Mouse (Mus musculus) stomach, embryonic 15.5 days (tissue): ENCODE results near the gene Trpm4. TPM values are rescaled to one million over a fixed set of nuclear protein-coding genes. Genes with fewer than 3 reads are reported as not detected.
"Not testable (repeated sequence)": the region's sequence is repeated elsewhere in the genome, so short reads cannot be mapped to it uniquely, and the experiment has no call there.

Experiments
- ATAC-seq: fragments of 200-750 bp; cut with Nextera tagmentation; 2 replicates; pipeline ENCODE4 v1.8.0; 2017; ENCODE audit warnings: low read depth, moderate number of reproducible peaks, moderate TSS enrichment; ENCODE audit not compliant: insufficient read depth, low FRiP score
- H3K27ac ChIP-seq: fragments of 300-500 bp; sonication (generic); 2 replicates; pipeline ENCODE4 v1.5.1; 2015; ENCODE audit warnings: mild to moderate bottlenecking, inconsistent platforms
- H3K27me3 ChIP-seq: fragments of 300-500 bp; sonication (generic); replicated peaks from 2 replicates; pipeline ENCODE4 v1.6.1; 2015; ENCODE audit warnings: inconsistent platforms
- H3K36me3 ChIP-seq: fragments of 300-500 bp; sonication (generic); 2 replicates; pipeline ENCODE4 v1.6.1; 2015; ENCODE audit warnings: inconsistent platforms
- H3K4me1 ChIP-seq: fragments of 300-500 bp; sonication (generic); 2 replicates; pipeline ENCODE4 v1.6.1; 2015; ENCODE audit warnings: inconsistent platforms
- H3K4me2 ChIP-seq: fragments of 300-500 bp; sonication (generic); 2 replicates; pipeline ENCODE4 v1.6.1; 2015; ENCODE audit warnings: mild to moderate bottlenecking, inconsistent platforms
- H3K4me3 ChIP-seq: fragments of 300-500 bp; sonication (generic); replicated peaks from 2 replicates; pipeline ENCODE4 v1.5.1; 2015; ENCODE audit warnings: inconsistent platforms
- H3K9ac ChIP-seq: fragments of 300-500 bp; sonication (generic); 2 replicates; pipeline ENCODE4 v1.6.1; 2015; ENCODE audit warnings: inconsistent platforms
- H3K9me3 ChIP-seq: fragments of 300-500 bp; sonication (generic); 2 replicates; pipeline ENCODE4 v1.6.1; 2016; ENCODE audit warnings: inconsistent platforms
- WGBS: fragments of 180-500 bp; shearing (Covaris S2); methylation state at CpG from one replicate; pipeline ENCODE4 v1.1.7; 2015; 5-methylcytosine and 5-hydroxymethylcytosine counted together
- polyA plus RNA-seq: library from polyadenylated mRNA; unstranded; fragments of >200 nt; fragmentation: Nextera tagmentation; extraction: Ambion mirVana; gene quantifications from 2 replicates; pipeline ENCODE4 v1.2.1, GENCODE M21; 2015

Gene Trpm4
- polyA plus RNA-seq, 1 experiment from 2014 or later = 23.9 TPM

DNA sequence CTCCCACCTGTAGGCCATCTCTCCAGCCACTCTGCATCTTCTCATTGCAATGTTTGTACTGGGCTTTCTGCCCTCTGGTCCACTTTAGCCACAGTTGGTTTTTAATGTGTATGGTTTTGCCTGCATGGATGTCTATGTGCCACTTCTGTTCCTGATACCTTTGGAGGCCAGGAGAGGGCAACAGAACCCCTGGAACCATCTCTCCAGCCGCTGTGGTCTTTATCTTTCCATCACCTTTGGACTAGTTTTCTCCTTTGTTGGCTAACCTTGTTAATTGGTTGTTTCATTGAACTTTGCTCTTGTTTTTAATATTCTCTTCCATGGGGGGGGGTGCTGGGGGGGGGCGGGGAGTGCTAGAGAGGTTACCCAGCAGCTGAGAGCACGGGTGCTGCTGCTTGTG is 69.2 kb downstream of the Trpm4 start:
- no peaks in the 10 kb centered on the region for H3K9me3 ChIP-seq
- H3K27ac ChIP-seq = no peak overlapping the region
- no peaks in the 10 kb centered on the region for H3K36me3 ChIP-seq
- no peak overlapping the region for H3K4me2 ChIP-seq
- H3K4me3 ChIP-seq = no peak overlapping the region
- H3K9ac ChIP-seq = no peak overlapping the region
- no peak for ATAC-seq
- H3K4me1 ChIP-seq = no peaks in the 10 kb centered on the region
- 77% methylated on average over 3 of the region's 3 CpGs for WGBS
- 0 out of 2 replicates have a peak, but pooled peaks cover 4% of the 10 kb centered on the region for H3K27me3 ChIP-seq

GRCm38 (mm10) chr7:45263006-45263607 is 70.5 kb downstream of the Trpm4 start:
- no peaks in the 10 kb centered on the region for H3K36me3 ChIP-seq
- H3K4me3 ChIP-seq = no peak overlapping the region
- H3K9me3 ChIP-seq = no peaks in the 10 kb centered on the region
- 65% methylated on average over 7 of the region's 7 CpGs for whole genome bisulfite sequencing
- no peak for ATAC-seq
- no peak overlapping the region for H3K9ac ChIP-seq
- H3K27ac ChIP-seq = no peak overlapping the region
- no peak overlapping the region for H3K4me2 ChIP-seq
- H3K27me3 ChIP-seq = 0 out of 2 replicates have a peak, but pooled peaks cover 4% of the 10 kb centered on the region
- no peaks in the 10 kb centered on the region for H3K4me1 ChIP-seq

DNA sequence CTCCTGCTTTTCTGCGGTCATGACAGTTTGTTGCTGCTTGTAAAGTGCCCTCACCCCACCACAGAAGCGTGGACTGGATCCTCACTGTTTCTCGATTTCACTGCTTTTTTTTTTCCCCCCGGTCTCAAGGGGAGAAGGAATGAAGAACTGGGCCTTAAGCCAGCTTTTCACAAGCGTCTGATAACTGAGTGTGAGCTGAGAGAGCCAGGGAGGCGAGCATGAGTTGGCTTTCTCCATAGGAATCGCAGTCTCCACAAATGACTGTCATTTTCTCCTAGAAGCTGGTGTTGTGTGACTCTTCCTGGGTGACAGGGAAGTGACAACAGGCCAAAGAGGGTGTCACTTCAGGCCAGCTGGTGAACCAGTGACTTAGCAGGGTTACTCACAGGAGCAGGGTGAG is 71.3 kb downstream of the Trpm4 start:
- no peaks in the 10 kb centered on the region for H3K36me3 ChIP-seq
- WGBS = 35% methylated on average over 7 of the region's 7 CpGs
- H3K27me3 ChIP-seq = no peaks in the 10 kb centered on the region
- H3K4me2 ChIP-seq = no peak overlapping the region
- no peak overlapping the region for H3K9ac ChIP-seq
- H3K9me3 ChIP-seq = no peaks in the 10 kb centered on the region
- no peak overlapping the region for H3K4me3 ChIP-seq
- H3K4me1 ChIP-seq = no peaks in the 10 kb centered on the region
- no peak overlapping the region for H3K27ac ChIP-seq
- ATAC-seq = no peak

GRCm38 (mm10) chr7:45259281-45259680 is 74.3 kb downstream of the Trpm4 start:
- Histone ChIP-seq H3K4me3 (no peak overlapping the region), H3K27me3 (no peaks in the 10 kb centered on the region), H3K36me3 (no peaks in the 10 kb centered on the region), H3K4me1 (no peaks in the 10 kb centered on the region), H3K9ac (no peak overlapping the region), H3K27ac (no peak overlapping the region), H3K4me2 (no peak overlapping the region), H3K9me3 (no peaks in the 10 kb centered on the region)
- WGBS = 84% methylated on average over 8 of the region's 8 CpGs
- ATAC-seq = no peak

GRCm38 (mm10) chr7:45257063-45257840 is 76.3 kb downstream of the Trpm4 start:
- no peak overlapping the region for H3K4me2 ChIP-seq
- no peaks in the 10 kb centered on the region for H3K36me3 ChIP-seq
- H3K27ac ChIP-seq = no peak overlapping the region
- no peaks in the 10 kb centered on the region for H3K4me1 ChIP-seq
- H3K9me3 ChIP-seq = no peaks in the 10 kb centered on the region
- H3K4me3 ChIP-seq = no peak overlapping the region
- H3K27me3 ChIP-seq = no peaks in the 10 kb centered on the region
- 53% methylated on average over 11 of the region's 11 CpGs for WGBS
- no peak overlapping the region for H3K9ac ChIP-seq
- ATAC-seq = no peak

GRCm38 (mm10) chr7:45255822-45256221 is 77.8 kb downstream of the Trpm4 start:
- WGBS = 68% methylated on average over 7 of the region's 7 CpGs

DNA sequence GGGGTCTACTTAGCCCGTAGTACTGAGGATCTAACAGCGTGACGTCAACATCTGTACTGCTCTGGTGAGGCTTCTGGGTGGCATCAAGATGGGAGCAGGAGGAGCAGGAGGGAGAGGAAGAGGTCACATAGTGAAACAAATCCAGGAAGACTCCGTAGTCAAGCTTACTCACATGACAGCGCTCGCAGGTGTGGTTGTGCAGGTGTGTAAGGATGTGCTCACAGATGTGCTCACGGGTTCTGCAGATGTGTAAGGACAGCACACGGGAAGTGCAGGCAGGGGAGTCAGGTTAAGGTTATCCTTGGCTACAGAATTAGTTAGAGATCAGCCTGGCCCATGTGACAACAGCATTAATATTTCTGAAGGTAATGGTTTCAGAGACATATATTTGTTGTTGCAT is 79.8 kb downstream of the Trpm4 start:
- no peaks in the 10 kb centered on the region for H3K4me1 ChIP-seq
- no peak overlapping the region for H3K4me3 ChIP-seq
- H3K9me3 ChIP-seq = no peaks in the 10 kb centered on the region
- H3K27ac ChIP-seq = no peak overlapping the region
- H3K4me2 ChIP-seq = no peak overlapping the region
- no peaks in the 10 kb centered on the region for H3K36me3 ChIP-seq
- no peaks in the 10 kb centered on the region for H3K27me3 ChIP-seq
- H3K9ac ChIP-seq = no peak overlapping the region
- 72% methylated on average over 8 of the region's 8 CpGs for whole genome bisulfite sequencing
- no peak for ATAC-seq

More at GRCm38 (mm10) chr7:45255822-45256221, 77.8 kb downstream of the Trpm4 start:
- H3K36me3 ChIP-seq, H3K9ac ChIP-seq, ATAC-seq, H3K4me1 ChIP-seq, H3K27ac ChIP-seq, H3K9me3 ChIP-seq, H3K4me2 ChIP-seq, H3K4me3 ChIP-seq, H3K27me3 ChIP-seq: not testable (repeated sequence)

Other genes starting within 250 kb of the Trpm4 start
- gene Rcn3, start 241.6 kb downstream of the Trpm4 start, polyA plus RNA-seq = 320 and 325 TPM in 2 replicates
- 92.1 and 94.1 TPM in 2 replicates for gene Fcgrt, start 229.9 kb downstream of the Trpm4 start, polyA plus RNA-seq
- gene Rps11, start 209.3 kb downstream of the Trpm4 start, polyA plus RNA-seq = 1,420 and 1,462 TPM in 2 replicates
- 1,296 and 1,308 TPM in 2 replicates for gene Rpl13a, start 205.0 kb downstream of the Trpm4 start, polyA plus RNA-seq
- gene Gm45713, start 197.5 kb downstream of the Trpm4 start, polyA plus RNA-seq = 0.42 TPM in 1 of 2 replicates, not detected in the other
- gene Flt3l, start 197.3 kb downstream of the Trpm4 start, polyA plus RNA-seq = 2.2 and 2.5 TPM in 2 replicates
- gene Pih1d1, start 179.5 kb downstream of the Trpm4 start, polyA plus RNA-seq = 80.3 and 90.0 TPM in 2 replicates
- 49.3 and 58.7 TPM in 2 replicates for gene Aldh16a1, start 179.2 kb downstream of the Trpm4 start, polyA plus RNA-seq
- 0.13 TPM in 1 of 2 replicates, not detected in the other for gene Slc17a7, start 169.8 kb downstream of the Trpm4 start, polyA plus RNA-seq
- not detected in 2 replicates for gene Gfy, start 154.2 kb downstream of the Trpm4 start, polyA plus RNA-seq
- not detected in 2 replicates for gene Pth2, start 152.8 kb downstream of the Trpm4 start, polyA plus RNA-seq
- 0.55 and 0.64 TPM in 2 replicates for gene Ccdc155, start 128.9 kb downstream of the Trpm4 start, polyA plus RNA-seq
- 1.1 and 1.4 TPM in 2 replicates for gene Dkkl1, start 121.6 kb downstream of the Trpm4 start, polyA plus RNA-seq
- 123 and 141 TPM in 2 replicates for gene Tead2, start 118.0 kb downstream of the Trpm4 start, polyA plus RNA-seq
- gene Cd37, start 94.7 kb downstream of the Trpm4 start, polyA plus RNA-seq = 4.2 and 7.1 TPM in 2 replicates
- not detected in 2 replicates for gene Slc6a16, start 92.7 kb downstream of the Trpm4 start, polyA plus RNA-seq
- not detected in 2 replicates for gene Slc6a21, start 56.3 kb downstream of the Trpm4 start, polyA plus RNA-seq
- gene Hrc, start 1.5 kb upstream of the Trpm4 start, polyA plus RNA-seq = 1.4 and 1.5 TPM in 2 replicates
- gene Ppfia3, start 33.2 kb upstream of the Trpm4 start, polyA plus RNA-seq = 4.8 and 5.6 TPM in 2 replicates
- 3.5 and 4.0 TPM in 2 replicates for gene Lin7b, start 36.8 kb upstream of the Trpm4 start, polyA plus RNA-seq
- gene Snrnp70, start 62.0 kb upstream of the Trpm4 start, polyA plus RNA-seq = 225 and 247 TPM in 2 replicates
- gene Kcna7, start 71.9 kb upstream of the Trpm4 start, polyA plus RNA-seq = 0.08 TPM in 1 of 2 replicates, not detected in the other
- 2.6 and 2.7 TPM in 2 replicates for gene Ntf5, start 79.9 kb upstream of the Trpm4 start, polyA plus RNA-seq
- gene Lhb, start 87.0 kb upstream of the Trpm4 start, polyA plus RNA-seq = 0.62 TPM in 1 of 2 replicates, not detected in the other
- 34.3 and 37.7 TPM in 2 replicates for gene Gys1, start 101.1 kb upstream of the Trpm4 start, polyA plus RNA-seq
- 127 and 139 TPM in 2 replicates for gene Ruvbl2, start 104.3 kb upstream of the Trpm4 start, polyA plus RNA-seq
- gene Ftl1, start 126.1 kb upstream of the Trpm4 start, polyA plus RNA-seq = 4,747 and 4,817 TPM in 2 replicates
- gene Bax, start 133.1 kb upstream of the Trpm4 start, polyA plus RNA-seq = 157 and 168 TPM in 2 replicates
- gene Tulp2, start 148.1 kb upstream of the Trpm4 start, polyA plus RNA-seq = 1.4 and 1.8 TPM in 2 replicates
- not detected in 2 replicates for gene Gm45808, start 153.0 kb upstream of the Trpm4 start, polyA plus RNA-seq
- gene Dhdh, start 155.0 kb upstream of the Trpm4 start, polyA plus RNA-seq = 3.5 and 3.7 TPM in 2 replicates
- 214 and 230 TPM in 2 replicates for gene Nucb1, start 176.6 kb upstream of the Trpm4 start, polyA plus RNA-seq
- 21.1 and 36.1 TPM in 2 replicates for gene Ppp1r15a, start 192.5 kb upstream of the Trpm4 start, polyA plus RNA-seq
- 2.9 TPM in 2 replicates for gene Plekha4, start 192.6 kb upstream of the Trpm4 start, polyA plus RNA-seq
- 2.2 and 3.9 TPM in 2 replicates for gene Hsd17b14, start 221.1 kb upstream of the Trpm4 start, polyA plus RNA-seq
- gene Bcat2, start 236.4 kb upstream of the Trpm4 start, polyA plus RNA-seq = 78.8 and 87.1 TPM in 2 replicates